Mouse (Mus musculus) forebrain, embryonic 12.5 days (tissue): ENCODE data around the gene 4930568D16Rik. TPM values are rescaled to one million over a fixed set of nuclear protein-coding genes. Genes with fewer than 3 reads are reported as not detected.

Experiments used
- ATAC-seq: fragments of 200-750 bp; cut with Nextera tagmentation; 2 replicates; pipeline ENCODE4 v1.8.0; 2017; ENCODE audit warnings: moderate TSS enrichment; ENCODE audit not compliant: low FRiP score
- H3K27ac ChIP-seq: fragments of 300-500 bp; sonication (generic); 2 replicates; pipeline ENCODE4 v1.5.1; 2016; ENCODE audit warnings: mild to moderate bottlenecking
- H3K27me3 ChIP-seq: fragments of 300-500 bp; sonication (generic); 2 replicates; pipeline ENCODE4 v1.6.1; 2016; ENCODE audit warnings: mild to moderate bottlenecking
- H3K36me3 ChIP-seq: fragments of 300-500 bp; sonication (generic); replicated peaks from 2 replicates; pipeline ENCODE4 v1.6.1; 2016; ENCODE audit warnings: mild to moderate bottlenecking
- H3K4me1 ChIP-seq: fragments of 300-500 bp; sonication (generic); 2 replicates; pipeline ENCODE4 v1.6.1; 2016
- H3K4me2 ChIP-seq: fragments of 300-500 bp; sonication (generic); 2 replicates; pipeline ENCODE4 v1.6.1; 2016; ENCODE audit warnings: mild to moderate bottlenecking, moderate library complexity
- H3K4me3 ChIP-seq: fragments of 300-500 bp; sonication (generic); replicated peaks from 2 replicates; pipeline ENCODE4 v1.5.1; 2016; ENCODE audit warnings: mild to moderate bottlenecking
- H3K9ac ChIP-seq: fragments of 300-500 bp; sonication (generic); 2 replicates; pipeline ENCODE4 v1.6.1; 2016; ENCODE audit warnings: mild to moderate bottlenecking
- H3K9me3 ChIP-seq: fragments of 300-500 bp; sonication (generic); 2 replicates; pipeline ENCODE4 v1.6.1; 2016
- WGBS: fragments of 180-500 bp; shearing (Covaris S2); methylation state at CpG from one replicate; pipeline ENCODE4 v1.1.7; 2016; 5-methylcytosine and 5-hydroxymethylcytosine counted together
- polyA plus RNA-seq: library from polyadenylated mRNA; unstranded; fragments of >200 nt; fragmentation: Nextera tagmentation; extraction: Ambion mirVana; gene quantifications from 2 replicates; pipeline ENCODE4 v1.2.1, GENCODE M21; 2016

Gene 4930568D16Rik
- polyA plus RNA-seq, 1 experiment from 2014 or later, result not detected

DNA sequence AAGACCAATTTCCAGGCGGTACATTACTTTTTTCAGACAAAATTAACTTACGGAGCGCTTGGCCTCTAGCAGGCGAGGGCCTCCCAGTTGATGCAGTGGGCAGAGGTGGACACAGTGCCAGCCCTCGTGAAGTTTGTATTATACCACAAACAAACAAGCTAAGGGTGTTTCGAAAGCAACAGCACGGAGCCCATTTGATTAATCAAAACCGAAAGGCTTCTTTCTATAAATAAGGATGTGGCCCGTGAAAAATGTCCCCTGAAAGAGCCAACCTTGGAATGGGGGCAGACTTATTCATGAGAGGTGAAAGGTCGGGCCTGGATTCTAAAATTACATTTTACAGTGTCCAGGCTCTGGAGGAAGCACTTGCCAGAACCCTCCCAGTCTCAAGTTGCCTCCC lies 30.1 kb downstream of the 4930568D16Rik start:
- Histone ChIP-seq H3K36me3 (no peaks in the 10 kb centered on the region), H3K4me3 (peak overlapping the region; percentile 69), H3K4me2 (peak overlapping the region; percentile 78), H3K27me3 (no peaks in the 10 kb centered on the region), H3K9me3 (no peaks in the 10 kb centered on the region), H3K9ac (peak overlapping the region; percentile 76), H3K27ac (peak overlapping the region; percentile 56), H3K4me1 (peaks cover 18% of the 10 kb centered on the region)
- 44% methylated on average over 10 of the region's 10 CpGs for WGBS
- no peak for ATAC-seq

DNA sequence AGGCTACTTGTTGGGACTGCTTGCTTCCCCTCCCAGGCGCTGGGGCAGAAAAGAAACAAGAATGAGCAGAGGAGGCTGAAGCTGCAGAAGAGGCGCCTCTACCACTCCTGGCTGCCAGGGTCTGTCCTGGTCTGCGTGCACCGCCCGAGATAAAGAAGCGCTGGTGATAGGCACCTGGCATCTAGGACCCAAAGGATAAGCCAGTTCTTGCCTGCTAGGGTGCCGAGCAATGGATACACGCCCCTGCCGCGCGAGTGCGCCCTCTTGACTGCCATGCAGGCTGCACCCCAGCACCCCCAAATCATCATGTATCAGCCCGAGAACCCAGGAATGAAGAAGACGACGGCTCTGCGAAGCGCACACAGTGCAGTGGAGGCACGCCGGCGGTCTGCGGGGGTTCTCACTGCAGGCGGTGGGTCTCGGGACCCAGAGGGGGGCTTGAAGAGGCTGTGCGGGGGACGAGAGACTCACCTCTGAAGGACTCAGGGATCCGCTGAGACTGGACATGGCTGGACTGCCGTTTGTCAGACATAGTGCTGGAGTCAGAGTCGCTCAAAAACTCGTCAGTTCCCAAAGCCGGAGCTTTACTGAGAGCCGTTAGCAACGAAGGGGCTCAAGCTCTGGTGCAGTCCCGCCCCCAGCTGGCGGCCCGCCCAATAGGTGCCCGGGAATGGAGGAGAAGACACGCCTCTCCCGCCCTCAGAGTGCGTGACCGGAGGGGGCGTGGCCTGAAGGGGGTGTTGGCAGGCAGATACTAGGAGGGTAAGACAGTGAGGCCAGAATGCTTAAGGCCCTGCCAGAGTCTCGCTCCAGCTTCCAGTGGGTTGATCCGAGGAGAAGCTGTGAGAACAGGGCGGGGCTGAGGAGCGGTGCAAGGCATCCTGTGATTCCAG lies 30.9 kb downstream of the 4930568D16Rik start, which contains the start of gene Stom:
Gene Stom, minus strand, starts transcription at position 589 of the 893 bp plus-strand sequence.
- H3K9me3 ChIP-seq, result no peaks in the 10 kb centered on the region
- no peaks in the 10 kb centered on the region for H3K27me3 ChIP-seq
- peak within 1 kb of the TSS; percentile 69 for H3K4me3 ChIP-seq
- H3K4me1 ChIP-seq, result peaks cover 18% of the 10 kb centered on the region
- WGBS, result under 1% methylated on average over 45 of the region's 45 CpGs
- peak; percentile 100 for ATAC-seq
- no peaks in the 10 kb centered on the region for H3K36me3 ChIP-seq
- H3K9ac ChIP-seq, result peak within 1 kb of the TSS; percentile 76
- peak within 1 kb of the TSS; percentile 78 for H3K4me2 ChIP-seq
- peak within 1 kb of the TSS; percentile 73 for H3K27ac ChIP-seq

DNA sequence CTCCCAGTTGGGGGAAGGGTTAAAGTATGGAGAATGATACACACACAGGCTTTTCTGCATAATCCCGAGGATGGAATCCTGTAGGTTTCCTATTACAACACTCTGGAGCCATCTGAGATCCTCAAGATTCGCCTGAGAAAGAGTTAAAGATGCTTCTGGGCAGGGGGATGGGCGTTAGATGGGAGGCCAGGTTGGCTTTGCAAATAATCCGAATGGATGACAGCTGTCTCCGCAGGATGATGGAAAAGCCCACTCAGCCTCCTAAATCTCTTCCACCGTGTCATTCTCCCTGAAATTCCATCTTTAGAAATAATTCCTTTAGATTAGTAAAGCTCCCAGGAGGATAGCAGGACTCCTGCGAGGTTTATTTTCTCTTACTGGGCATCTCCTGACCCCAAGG lies 31.9 kb downstream of the 4930568D16Rik start:
- H3K36me3 ChIP-seq, result no peaks in the 10 kb centered on the region
- no peaks in the 10 kb centered on the region for H3K27me3 ChIP-seq
- no peak for ATAC-seq
- H3K4me3 ChIP-seq, result peak overlapping the region; percentile 69; the same call in 1 of the 2 replicates
- H3K9ac ChIP-seq, result no peak overlapping the region
- H3K9me3 ChIP-seq, result no peaks in the 10 kb centered on the region
- peaks cover 18% of the 10 kb centered on the region for H3K4me1 ChIP-seq
- 5% methylated on average over 7 of the region's 7 CpGs for WGBS
- no peak overlapping the region for H3K27ac ChIP-seq
- peak overlapping the region; percentile 78 for H3K4me2 ChIP-seq

DNA sequence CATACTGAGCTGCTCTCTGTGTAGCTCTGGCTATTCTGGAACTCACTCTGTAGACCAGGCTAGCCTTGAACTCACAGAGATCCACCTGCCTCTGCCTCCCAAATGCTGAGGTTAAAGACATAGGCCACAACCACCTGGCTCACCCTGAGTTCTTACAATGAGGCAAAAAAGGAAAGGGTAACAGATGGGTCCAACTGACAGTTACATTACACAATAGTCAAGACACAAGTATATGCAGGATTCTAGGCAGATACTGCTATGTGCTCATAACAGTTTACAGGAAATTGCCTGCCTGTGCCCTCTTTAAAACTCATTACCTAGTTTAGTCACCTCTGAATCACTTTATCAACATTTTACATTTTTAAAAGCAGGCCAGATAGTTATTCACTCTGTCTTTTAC lies 33.9 kb downstream of the 4930568D16Rik start:
- ATAC-seq, result no peak

DNA sequence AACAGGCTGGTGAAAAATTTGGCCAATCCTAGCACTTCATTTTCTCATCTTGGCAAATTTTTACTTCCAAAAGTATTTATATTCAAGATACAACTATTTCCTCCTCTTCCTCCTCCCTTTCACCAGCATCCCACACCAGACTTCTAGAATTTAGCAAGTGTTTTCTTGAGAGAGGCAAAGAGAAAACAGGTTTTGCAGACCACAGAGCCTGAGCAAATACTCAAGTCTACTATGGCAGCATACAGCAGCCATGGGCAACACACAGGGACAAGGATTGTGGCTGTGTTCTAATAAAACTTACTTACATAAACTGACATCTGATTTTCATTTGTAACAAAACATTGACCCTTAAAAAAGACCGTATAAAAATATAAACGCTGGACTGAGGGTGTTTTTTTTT lies 36.3 kb downstream of the 4930568D16Rik start:
- 85% methylated on average over 2 of the region's 2 CpGs for WGBS
- peaks cover 12% of the 10 kb centered on the region for H3K4me1 ChIP-seq
- no peak for ATAC-seq
- no peaks in the 10 kb centered on the region for H3K36me3 ChIP-seq
- H3K9ac ChIP-seq, result no peak overlapping the region
- no peak overlapping the region for H3K27ac ChIP-seq
- no peak overlapping the region for H3K4me3 ChIP-seq
- H3K4me2 ChIP-seq, result no peak overlapping the region
- H3K27me3 ChIP-seq, result no peaks in the 10 kb centered on the region
- no peaks in the 10 kb centered on the region for H3K9me3 ChIP-seq

More for the DNA sequence above, 33.9 kb downstream of the 4930568D16Rik start:
- Histone ChIP-seq H3K4me3 (no peak overlapping the region), H3K27ac (no peak overlapping the region), H3K9me3 (no peaks in the 10 kb centered on the region), H3K4me2 (no peak overlapping the region), H3K36me3 (no peaks in the 10 kb centered on the region), H3K9ac (no peak overlapping the region), H3K27me3 (no peaks in the 10 kb centered on the region), H3K4me1 (peaks cover 18% of the 10 kb centered on the region)

DNA sequence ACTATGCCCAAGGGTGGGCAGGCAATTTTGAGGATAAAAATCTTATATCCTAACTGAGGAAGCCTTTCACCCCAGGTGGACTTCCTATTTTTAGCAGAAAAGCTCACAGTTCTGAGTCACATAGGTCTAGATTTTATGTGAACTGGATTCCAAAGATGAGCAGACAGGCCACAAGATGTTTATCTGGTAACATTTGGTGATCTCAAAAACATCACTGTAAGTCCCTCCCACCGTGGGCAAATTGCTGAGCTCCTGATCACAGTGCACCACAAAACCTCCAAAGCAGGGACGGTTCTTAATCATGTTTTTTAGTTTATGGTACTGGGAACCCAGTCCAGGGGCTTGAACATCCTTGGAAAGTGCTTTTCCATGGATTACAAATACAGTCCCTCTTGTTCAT lies 38.5 kb downstream of the 4930568D16Rik start:
- Histone ChIP-seq H3K4me3 (no peak overlapping the region), H3K9me3 (no peaks in the 10 kb centered on the region), H3K9ac (no peak overlapping the region), H3K27me3 (no peaks in the 10 kb centered on the region), H3K4me1 (0 out of 2 replicates have a peak, but pooled peaks cover 4% of the 10 kb centered on the region), H3K4me2 (no peak overlapping the region), H3K27ac (no peak overlapping the region), H3K36me3 (no peaks in the 10 kb centered on the region)
- no peak for ATAC-seq
- 88% methylated on average over 2 of the region's 2 CpGs for WGBS

DNA sequence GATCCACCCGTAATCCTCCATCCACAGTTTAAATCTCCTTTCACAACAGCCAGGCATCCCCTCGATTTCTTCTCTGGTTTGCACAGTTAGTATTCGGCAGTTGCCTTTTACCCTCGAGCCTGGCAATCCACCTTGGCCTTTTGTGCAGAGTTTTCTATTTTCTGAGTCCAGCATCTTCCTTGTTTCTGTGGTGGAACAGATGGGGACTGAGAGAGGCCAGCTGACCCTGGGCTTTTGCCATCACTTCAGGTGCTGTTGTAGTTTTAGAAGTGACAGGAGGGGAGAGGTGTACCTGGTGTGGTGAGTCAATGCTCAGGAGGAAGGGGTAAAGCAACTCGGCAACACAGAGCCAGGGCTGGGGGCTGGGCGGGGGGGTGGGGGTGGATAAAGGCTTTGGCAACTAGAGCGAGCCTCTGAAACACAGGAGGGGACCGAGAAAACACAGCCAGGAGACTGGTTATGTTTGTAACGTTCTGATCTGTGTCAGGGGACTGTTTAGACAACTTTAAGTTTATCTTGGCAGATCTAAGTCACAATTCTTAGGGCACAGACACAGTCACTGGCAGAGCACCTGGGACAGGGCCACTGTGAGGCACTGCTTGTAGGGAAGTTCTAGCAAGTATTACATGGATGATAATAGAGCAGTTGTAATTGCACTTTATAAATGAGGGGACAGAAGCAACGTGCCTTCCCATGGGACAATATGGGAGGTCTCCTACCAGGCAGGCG lies 39.3 kb downstream of the 4930568D16Rik start:
- 29% methylated on average over 11 of the region's 11 CpGs for WGBS
- Histone ChIP-seq H3K4me3 (no peak overlapping the region), H3K9ac (no peak overlapping the region), H3K27me3 (no peaks in the 10 kb centered on the region), H3K9me3 (no peaks in the 10 kb centered on the region), H3K36me3 (no peaks in the 10 kb centered on the region), H3K4me2 (no peak overlapping the region), H3K27ac (no peak overlapping the region), H3K4me1 (0 out of 2 replicates have a peak, but pooled peaks cover 4% of the 10 kb centered on the region)
- ATAC-seq, result no peak

DNA sequence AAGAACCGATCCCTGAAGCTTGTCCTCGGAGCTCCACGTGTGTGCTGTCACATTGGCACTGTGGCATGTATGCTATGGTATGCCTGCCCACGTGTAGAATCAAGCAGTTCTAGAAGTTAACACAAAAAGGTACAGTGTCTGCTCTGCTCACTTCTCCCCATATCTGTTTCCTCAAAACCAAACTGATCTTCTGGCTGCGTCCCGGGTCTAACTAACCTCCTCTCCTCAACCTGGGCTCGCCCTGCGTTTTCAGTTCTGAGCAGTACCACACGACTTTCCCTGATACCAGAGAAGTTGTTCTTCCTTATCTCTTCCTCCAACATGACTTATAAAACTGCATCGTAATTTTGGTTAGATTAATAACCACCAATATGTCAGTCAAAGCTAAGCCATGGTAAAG lies 39.9 kb downstream of the 4930568D16Rik start:
- 67% methylated on average over 10 of the region's 10 CpGs for WGBS
- H3K9ac ChIP-seq, result no peak overlapping the region
- H3K36me3 ChIP-seq, result no peaks in the 10 kb centered on the region
- ATAC-seq, result no peak
- H3K9me3 ChIP-seq, result no peaks in the 10 kb centered on the region
- H3K27ac ChIP-seq, result no peak overlapping the region
- no peaks in the 10 kb centered on the region for H3K27me3 ChIP-seq
- H3K4me1 ChIP-seq, result peaks cover 4% of the 10 kb centered on the region; the same call in 1 of the 2 replicates
- no peak overlapping the region for H3K4me2 ChIP-seq
- no peak overlapping the region for H3K4me3 ChIP-seq

DNA sequence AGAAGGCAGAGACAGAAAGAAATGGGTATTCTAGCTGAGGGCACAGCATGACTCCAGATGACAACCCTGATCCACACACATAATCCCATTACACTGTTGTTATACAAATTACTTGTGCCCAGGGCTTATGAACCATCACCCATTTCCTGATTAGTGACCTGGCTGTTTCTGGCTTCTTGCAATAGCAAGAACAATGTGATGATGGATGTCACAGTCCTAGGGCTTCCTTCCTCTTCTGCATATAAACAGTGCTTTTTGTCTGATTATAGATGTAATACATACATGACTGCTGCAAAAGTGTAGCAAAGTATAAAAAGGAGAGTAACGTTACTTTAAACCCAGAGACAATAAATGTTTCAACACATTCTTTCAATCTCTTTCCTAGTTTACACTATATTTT lies 40.6 kb downstream of the 4930568D16Rik start:
- H3K4me1 ChIP-seq, result peaks cover 4% of the 10 kb centered on the region; the same call in 1 of the 2 replicates
- no peak overlapping the region for H3K4me3 ChIP-seq
- no peak overlapping the region for H3K27ac ChIP-seq
- H3K4me2 ChIP-seq, result no peak overlapping the region
- H3K27me3 ChIP-seq, result no peaks in the 10 kb centered on the region
- no peaks in the 10 kb centered on the region for H3K36me3 ChIP-seq
- ATAC-seq, result no peak
- no peak overlapping the region for H3K9ac ChIP-seq
- no peaks in the 10 kb centered on the region for H3K9me3 ChIP-seq
- 70% methylated on average over 1 of the region's 1 CpGs for WGBS

DNA sequence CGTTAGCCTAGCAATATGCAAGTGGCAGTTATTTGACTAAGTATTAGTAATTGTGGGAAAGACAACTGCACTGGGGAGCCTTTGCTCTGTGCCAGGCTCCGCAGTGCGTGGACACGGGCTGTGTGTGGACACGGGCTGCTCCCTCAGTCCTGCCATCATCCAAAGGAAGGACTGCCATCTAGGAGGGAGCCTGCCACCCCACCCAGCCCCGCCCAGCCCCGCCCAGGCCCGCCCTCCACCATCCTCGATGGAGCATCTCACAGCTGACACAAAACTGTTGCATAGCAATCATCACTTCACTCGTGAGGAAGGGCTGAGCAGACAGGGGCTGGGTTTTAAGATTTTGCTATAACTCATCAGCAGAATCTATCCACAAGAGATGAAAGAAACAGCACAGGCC lies 41.6 kb downstream of the 4930568D16Rik start:
- no peaks in the 10 kb centered on the region for H3K36me3 ChIP-seq
- no peaks in the 10 kb centered on the region for H3K9me3 ChIP-seq
- H3K4me2 ChIP-seq, result no peak overlapping the region
- H3K9ac ChIP-seq, result no peak overlapping the region
- H3K4me3 ChIP-seq, result no peak overlapping the region
- peaks cover 4% of the 10 kb centered on the region; the same call in 1 of the 2 replicates for H3K4me1 ChIP-seq
- no peak overlapping the region for H3K27ac ChIP-seq
- 77% methylated on average over 10 of the region's 10 CpGs for WGBS
- no peaks in the 10 kb centered on the region for H3K27me3 ChIP-seq
- ATAC-seq, result no peak

DNA sequence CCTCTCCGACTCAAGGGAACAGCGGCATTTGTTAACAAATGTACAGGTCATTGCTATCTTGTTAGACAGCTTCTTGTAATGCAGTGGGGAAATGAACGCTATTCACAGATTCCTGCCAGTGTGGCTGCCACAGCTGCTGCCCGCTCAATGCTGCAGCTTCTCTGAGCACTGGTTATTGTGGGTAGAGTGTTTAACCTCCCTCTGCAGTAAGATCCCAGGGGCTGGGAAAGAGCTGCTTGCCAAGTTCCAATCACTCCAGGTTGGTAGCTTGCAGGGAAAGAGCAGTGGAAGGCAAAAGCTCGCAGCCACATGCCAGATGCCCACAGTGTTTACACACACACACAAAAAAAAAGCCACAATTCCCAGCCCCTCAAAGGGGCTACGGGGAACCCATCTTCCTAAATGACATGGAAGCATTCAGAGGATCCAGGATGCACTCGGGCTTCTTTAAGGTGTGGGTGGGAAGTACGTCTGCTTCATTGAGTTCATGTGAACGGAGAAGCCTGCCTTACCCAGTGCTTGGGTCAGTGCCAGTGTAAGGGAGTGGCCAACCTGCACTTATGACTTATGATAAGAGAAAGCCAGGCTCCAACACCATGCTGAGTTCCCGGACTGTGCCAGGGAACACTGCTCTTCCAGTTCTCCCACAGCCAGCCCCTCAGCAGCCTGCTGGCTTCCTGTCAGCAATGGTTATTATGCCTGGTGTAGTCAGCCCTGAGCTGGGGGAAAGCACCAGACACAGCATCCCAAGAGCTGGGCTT lies 44.9 kb downstream of the 4930568D16Rik start:
- Histone ChIP-seq H3K4me1 (peaks cover 7% of the 10 kb centered on the region; the same call in 1 of the 2 replicates), H3K27ac (0 out of 2 replicates have a peak overlapping the region, but pooled peaks have one; percentile 53), H3K36me3 (no peaks in the 10 kb centered on the region), H3K4me3 (no peak overlapping the region), H3K4me2 (no peak overlapping the region), H3K27me3 (no peaks in the 10 kb centered on the region), H3K9me3 (no peaks in the 10 kb centered on the region), H3K9ac (no peak overlapping the region)
- ATAC-seq, result no peak
- 75% methylated on average over 10 of the region's 10 CpGs for WGBS

DNA sequence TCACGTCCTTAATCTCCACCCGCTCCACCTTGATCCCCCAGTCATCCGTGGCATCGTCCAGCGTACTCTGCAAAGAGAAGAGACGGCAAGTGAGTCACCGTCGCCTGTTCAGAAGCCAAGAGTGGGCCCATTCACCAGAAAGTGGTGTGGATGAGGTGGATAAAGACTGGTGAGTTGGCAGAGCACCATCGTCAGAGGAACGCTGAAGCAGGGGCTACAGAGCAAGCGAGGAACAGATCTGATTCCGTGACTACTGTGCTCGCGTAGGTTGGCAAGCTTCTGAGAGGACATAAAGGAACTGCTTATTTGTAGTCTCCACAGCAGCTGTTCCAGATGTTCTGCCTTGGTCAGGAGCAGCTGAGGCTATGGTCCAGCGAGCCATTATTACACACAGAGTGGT lies 47.1 kb downstream of the 4930568D16Rik start:
- Histone ChIP-seq H3K27ac (no peak overlapping the region), H3K9ac (no peak overlapping the region), H3K36me3 (no peaks in the 10 kb centered on the region), H3K4me3 (no peak overlapping the region), H3K9me3 (no peaks in the 10 kb centered on the region), H3K4me2 (no peak overlapping the region), H3K4me1 (peaks cover 5% of the 10 kb centered on the region; the same call in 1 of the 2 replicates), H3K27me3 (no peaks in the 10 kb centered on the region)
- 92% methylated on average over 15 of the region's 15 CpGs for WGBS
- ATAC-seq, result no peak
